Mouse (Mus musculus) ES-E14 (cell line): ENCODE measurements around the gene Zfp664. TPM values are rescaled to one million over a fixed set of nuclear protein-coding genes. Genes with fewer than 3 reads are reported as not detected.

ENCODE experiments used
- DNase-seq: peaks from one replicate; pipeline ENCODE4 v3.0.0-alpha.2; 2013; ENCODE audit warnings: low read depth, low spot score
- H3K27ac ChIP-seq: 2 replicates; pipeline ENCODE4 v1.5.1; 2012; ENCODE audit warnings: low read depth, mild to moderate bottlenecking, low read length, moderate library complexity, mixed read lengths; ENCODE audit not compliant: poor library complexity, insufficient read depth, severe bottlenecking
- H3K36me3 ChIP-seq: 2 replicates; pipeline ENCODE4 v1.6.1; 2012; ENCODE audit warnings: mild to moderate bottlenecking, low read length, moderate library complexity, mixed read lengths; ENCODE audit not compliant: control insufficient read depth, poor library complexity, insufficient read depth, severe bottlenecking
- H3K4me1 ChIP-seq, 2 experiments: fragments of 150-350 bp in 1 of 2; sonication (generic) in 1 of 2; 2 replicates each; pipeline ENCODE4 v1.6.1; 2012; ENCODE audit warnings: low read length in 2 of 2, mild to moderate bottlenecking in 1 of 2, mixed read lengths in 1 of 2; ENCODE audit not compliant: control insufficient read depth in 2 of 2, insufficient read depth in 2 of 2, poor library complexity in 1 of 2
- H3K4me3 ChIP-seq, 2 experiments: fragments of 150-350 bp in 1 of 2; sonication (generic) in 1 of 2; 2 replicates each; pipeline ENCODE4 v1.5.1; 2012; ENCODE audit warnings: low read length in 2 of 2, low read depth in 1 of 2, mild to moderate bottlenecking in 1 of 2, mixed read lengths in 1 of 2; ENCODE audit not compliant: insufficient read depth in 1 of 2, poor library complexity in 1 of 2, severe bottlenecking in 1 of 2
- H3K9ac ChIP-seq: 2 replicates; pipeline ENCODE4 v1.6.1; 2012; ENCODE audit warnings: low read depth, mild to moderate bottlenecking, low read length, mixed read lengths; ENCODE audit not compliant: poor library complexity, insufficient read depth, severe bottlenecking
- H3K9me3 ChIP-seq: fragments of 150-350 bp; sonication (generic); 2 replicates; pipeline ENCODE4 v1.6.1; 2012; ENCODE audit warnings: low read depth, mild to moderate bottlenecking, low read length; ENCODE audit not compliant: control insufficient read depth, insufficient read depth
- CHD2 ChIP-seq: IDR thresholded peaks from 2 replicates; pipeline ENCODE4 v1.6.1; 2014; ENCODE audit warnings: mild to moderate bottlenecking, low read depth, low read length, inconsistent platforms
- HCFC1 ChIP-seq: IDR thresholded peaks from 2 replicates; pipeline ENCODE4 v1.6.1; 2012; ENCODE audit warnings: low read length, inconsistent platforms, borderline replicate concordance; ENCODE audit not compliant: insufficient read depth
- MAFK ChIP-seq: IDR thresholded peaks from 2 replicates; pipeline ENCODE4 v1.6.1; 2014; ENCODE audit warnings: mild to moderate bottlenecking, low read depth, low read length, inconsistent platforms; ENCODE audit not compliant: insufficient read depth
- ZC3H11A ChIP-seq: IDR thresholded peaks from 2 replicates; pipeline ENCODE4 v1.6.1; 2012; ENCODE audit warnings: low read depth, mild to moderate bottlenecking, inconsistent platforms, low read length, borderline replicate concordance
- ZNF384 ChIP-seq: IDR thresholded peaks from 2 replicates; pipeline ENCODE4 v1.6.1; 2012; ENCODE audit warnings: low read depth, low read length, inconsistent platforms
- in situ Hi-C, 2 experiments: fragments of 600-800 bp; cut with MboI; formaldehyde crosslinking; loops; one replicate each; pipeline ENCODE4 v1.15.1; 2025; ENCODE audit warnings: low sequenced_read_pairs in 2 of 2, inconsistent platforms in 1 of 2; ENCODE audit not compliant: unreplicated experiment in 2 of 2
- total RNA-seq: library from RNA; depleted of rRNA; stranded (reverse); fragments of 300-350 nt; gene quantifications from 2 replicates; pipeline ENCODE4 v1.2.3, GENCODE M21; 2012

Zfp664 gene
- total RNA-seq, 1 experiment, result 27.4 TPM

GRCm38 (mm10) chr5:124931076-124931475, 68.6 kb downstream of the Zfp664 start:
- Histone ChIP-seq H3K9me3 (no peaks in the 10 kb centered on the region), H3K36me3 (no peaks in the 10 kb centered on the region), H3K4me1 (peaks cover 0 to 4% of the 10 kb centered on the region in 2 experiments; a peak in 1 of 4 replicates), H3K27ac (no peak overlapping the region), H3K4me3 (no peak overlapping the region), H3K9ac (no peak overlapping the region)
- DNase-seq, result no peak
- TF ChIP-seq HCFC1 (no peak), ZNF384 (no peak), ZC3H11A (no peak), MAFK (no peak), CHD2 (no peak)
- in situ Hi-C loops, result no loop called here

GRCm38 (mm10) chr5:124934558-124934957, 72.1 kb downstream of the Zfp664 start:
- H3K4me3 ChIP-seq, result no peak overlapping the region
- H3K36me3 ChIP-seq, result no peaks in the 10 kb centered on the region
- H3K9me3 ChIP-seq, result no peaks in the 10 kb centered on the region
- no peak overlapping the region for H3K27ac ChIP-seq
- no peak overlapping the region for H3K9ac ChIP-seq
- DNase-seq, result no peak
- in situ Hi-C loops, result no loop called here
- H3K4me1 ChIP-seq, result peaks cover 0 to 2% of the 10 kb centered on the region in 2 experiments; a peak in 1 of 4 replicates
- TF ChIP-seq ZNF384 (no peak), ZC3H11A (no peak), CHD2 (no peak), HCFC1 (no peak), MAFK (no peak)

- H3K4me1 ChIP-seq, result no peaks in the 10 kb centered on the region
- no peaks in the 10 kb centered on the region for H3K9me3 ChIP-seq
- no peaks in the 10 kb centered on the region for H3K36me3 ChIP-seq
- no peak overlapping the region for H3K9ac ChIP-seq
- peak overlapping the region in 1 of 2 experiments; percentile 55; a peak in 1 of 4 replicates for H3K4me3 ChIP-seq
- DNase-seq, result no peak
- no peak overlapping the region for H3K27ac ChIP-seq
- TF ChIP-seq ZC3H11A (no peak), HCFC1 (no peak), CHD2 (no peak), ZNF384 (no peak), MAFK (no peak)
- in situ Hi-C loops, result no loop called here
Observed at GRCm38 (mm10) chr5:124943181-124943792, 80.8 kb downstream of the Zfp664 start.

GRCm38 (mm10) chr5:124943793-124944383, 81.4 kb downstream of the Zfp664 start:
- TF ChIP-seq MAFK (no peak), ZC3H11A (no peak), ZNF384 (no peak), HCFC1 (no peak), CHD2 (no peak)
- Histone ChIP-seq H3K9ac (no peak overlapping the region), H3K9me3 (no peaks in the 10 kb centered on the region), H3K36me3 (no peaks in the 10 kb centered on the region), H3K27ac (no peak overlapping the region), H3K4me1 (no peaks in the 10 kb centered on the region), H3K4me3 (peak overlapping the region; percentile 13 to 55; a peak in 3 of 4 replicates)
- in situ Hi-C loops, result no loop called here
- no peak for DNase-seq
